Mouse (Mus musculus): ENCODE measurements around the gene Lsamp.

Gene Lsamp

DNA sequence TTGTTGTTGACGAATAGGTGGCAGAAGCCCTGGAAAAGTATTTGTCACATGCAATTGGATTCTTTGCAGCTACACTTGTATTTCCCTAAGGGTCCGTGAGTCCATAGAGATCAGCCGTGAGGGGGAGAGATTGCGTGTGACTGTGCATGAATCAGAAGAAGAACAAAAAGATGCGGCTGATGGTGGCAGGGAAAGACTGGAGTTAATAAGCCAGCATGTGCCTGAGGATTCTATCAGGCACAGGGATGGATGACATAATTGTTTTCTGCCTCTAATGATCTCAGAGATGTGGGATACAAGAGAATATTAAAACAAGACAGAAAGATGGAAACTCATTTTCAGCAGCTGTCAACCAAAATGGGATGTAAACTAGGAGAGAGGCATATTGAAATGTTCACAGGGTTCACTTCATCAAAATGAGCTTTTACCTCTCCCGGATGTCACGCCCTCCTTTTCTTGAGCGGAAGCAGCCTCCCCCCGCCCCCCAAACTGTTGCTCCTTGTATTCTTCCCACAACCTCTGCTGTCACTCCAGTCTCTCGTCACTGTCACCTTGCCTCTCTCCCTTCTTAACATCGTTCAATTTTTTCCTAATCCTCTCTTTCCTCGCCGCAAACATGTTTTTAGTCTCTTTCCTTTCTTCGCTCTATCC, 2205.4 kb downstream of the Lsamp start:
- no peak for DNase-seq (ENCODE audit: low spot score in 2 of 2)

- peak; percentile 72 to 85 for DNase-seq (ENCODE audit: low spot score in 2 of 2)
Measured at GRCm38 (mm10) chr16:42190114-42191045, 2206.2 kb downstream of the Lsamp start.

All from urinary bladder, postnatal 36 days (tissue).